Mouse (Mus musculus) testis, adult 2 months (tissue): ENCODE data around the gene Fkbp11. TPM values are rescaled to one million over a fixed set of nuclear protein-coding genes. Genes with fewer than 3 reads are reported as not detected.

ENCODE experiments used
- H3K27ac ChIP-seq: fragments of 200-500 bp; 2 replicates; pipeline ENCODE4 v1.5.1; 2012; ENCODE audit warnings: low read depth, low read length; ENCODE audit not compliant: control insufficient read depth, insufficient read depth
- H3K27me3 ChIP-seq: fragments of 200-500 bp; 2 replicates; pipeline ENCODE4 v1.6.1; 2012; ENCODE audit warnings: mild to moderate bottlenecking, low read length, moderate library complexity; ENCODE audit not compliant: control insufficient read depth, insufficient read depth
- H3K36me3 ChIP-seq: fragments of 200-500 bp; 2 replicates; pipeline ENCODE4 v1.6.1; 2012; ENCODE audit warnings: mild to moderate bottlenecking, low read length; ENCODE audit not compliant: control insufficient read depth, insufficient read depth
- H3K4me1 ChIP-seq: fragments of 200-500 bp; 2 replicates; pipeline ENCODE4 v1.6.1; 2012; ENCODE audit warnings: low read length; ENCODE audit not compliant: control insufficient read depth, insufficient read depth
- H3K4me3 ChIP-seq: fragments of 200-500 bp; 2 replicates; pipeline ENCODE4 v1.5.1; 2012; ENCODE audit warnings: low read depth, mild to moderate bottlenecking, low read length, moderate library complexity, mixed read lengths; ENCODE audit not compliant: control insufficient read depth
- CTCF ChIP-seq: fragments of 200-500 bp; IDR thresholded peaks from 2 replicates; pipeline ENCODE4 v1.5.1; 2012; ENCODE audit warnings: low read depth, mild to moderate bottlenecking, inconsistent platforms, low read length, moderate library complexity; ENCODE audit not compliant: control insufficient read depth, insufficient read depth, insufficient replicate concordance
- POLR2A ChIP-seq: fragments of 200-500 bp; IDR thresholded peaks from 2 replicates; pipeline ENCODE4 v1.6.1; 2012; ENCODE audit warnings: low read depth, mild to moderate bottlenecking, inconsistent platforms, low read length, moderate library complexity; ENCODE audit not compliant: control insufficient read depth
- polyA plus RNA-seq: library from polyadenylated mRNA; depleted of rRNA; stranded (reverse); fragments of >200 nt; gene quantifications from 2 replicates; pipeline ENCODE4 v1.2.3, GENCODE M21; 2012

The Fkbp11 gene
- polyA plus RNA-seq, 1 experiment, result 1.0 TPM

GRCm38 (mm10) chr15:98710442-98710841, 17.6 kb downstream of the Fkbp11 start:
- Histone ChIP-seq H3K4me1 (peaks cover 2% of the 10 kb centered on the region), H3K27me3 (no peaks in the 10 kb centered on the region), H3K4me3 (peak overlapping the region; percentile 77), H3K27ac (no peak overlapping the region), H3K36me3 (no peaks in the 10 kb centered on the region; the same call in 1 of the 2 replicates)
- TF ChIP-seq POLR2A (no peak), CTCF (peak; percentile 80; the same call in 1 of the 2 replicates)

- H3K4me1 ChIP-seq, result peaks cover 2% of the 10 kb centered on the region
- H3K27me3 ChIP-seq, result no peaks in the 10 kb centered on the region
- no peaks in the 10 kb centered on the region; the same call in 1 of the 2 replicates for H3K36me3 ChIP-seq
- H3K4me3 ChIP-seq, result peak within 1 kb of the TSS; percentile 90
- TF ChIP-seq CTCF (peak; percentile 78), POLR2A (peak; percentile 89; the same call in 1 of the 2 replicates)
- no peak within 1 kb of the TSS for H3K27ac ChIP-seq
These were observed 20.1 kb downstream of the Fkbp11 start, which contains the start of gene Ccdc65 for GRCm38 (mm10) chr15:98707766-98708372. TSS of gene Ccdc65 (plus strand) at chr15:98708207.

- Histone ChIP-seq H3K4me3 (no peak overlapping the region), H3K36me3 (no peaks in the 10 kb centered on the region), H3K27ac (no peak overlapping the region), H3K27me3 (no peaks in the 10 kb centered on the region), H3K4me1 (peaks cover 6% of the 10 kb centered on the region)
- TF ChIP-seq POLR2A (no peak), CTCF (no peak)
These were observed 23.7 kb downstream of the Fkbp11 start for GRCm38 (mm10) chr15:98704312-98704711.

GRCm38 (mm10) chr15:98699190-98700105, 28.6 kb downstream of the Fkbp11 start:
- H3K27ac ChIP-seq, result no peak overlapping the region
- no peaks in the 10 kb centered on the region for H3K36me3 ChIP-seq
- H3K4me1 ChIP-seq, result peaks cover 17% of the 10 kb centered on the region
- H3K4me3 ChIP-seq, result peak overlapping the region; percentile 68
- no peaks in the 10 kb centered on the region for H3K27me3 ChIP-seq
- TF ChIP-seq POLR2A, result no peak
- TF ChIP-seq CTCF, result peak; percentile 87

GRCm38 (mm10) chr15:98696216-98696615, 31.8 kb downstream of the Fkbp11 start:
- Histone ChIP-seq H3K36me3 (no peaks in the 10 kb centered on the region), H3K27ac (peak overlapping the region; percentile 24), H3K4me3 (peak overlapping the region; percentile 83), H3K4me1 (peaks cover 17% of the 10 kb centered on the region), H3K27me3 (no peaks in the 10 kb centered on the region)
- TF ChIP-seq CTCF (no peak), POLR2A (no peak)

- H3K27me3 ChIP-seq, result no peaks in the 10 kb centered on the region
- TF ChIP-seq POLR2A (no peak), CTCF (no peak)
These were observed 32.3 kb downstream of the Fkbp11 start for GRCm38 (mm10) chr15:98695726-98696125.

GRCm38 (mm10) chr15:98692171-98692715, 35.8 kb downstream of the Fkbp11 start:
- H3K27ac ChIP-seq, result no peak overlapping the region

More at GRCm38 (mm10) chr15:98695726-98696125, 32.3 kb downstream of the Fkbp11 start:
- Histone ChIP-seq H3K27ac (peak overlapping the region; percentile 24), H3K36me3 (no peaks in the 10 kb centered on the region), H3K4me3 (peak overlapping the region; percentile 83), H3K4me1 (peaks cover 17% of the 10 kb centered on the region)

More at GRCm38 (mm10) chr15:98692171-98692715, 35.8 kb downstream of the Fkbp11 start:
- TF ChIP-seq CTCF, result no peak
- TF ChIP-seq POLR2A, result no peak
- no peaks in the 10 kb centered on the region for H3K27me3 ChIP-seq
- peaks cover 12% of the 10 kb centered on the region for H3K4me1 ChIP-seq
- no peaks in the 10 kb centered on the region for H3K36me3 ChIP-seq
- H3K4me3 ChIP-seq, result no peak overlapping the region
